Mouse (Mus musculus) fat pad, adult 2 months (tissue): Measurements from ENCODE around the gene Olfr1189.
"Not testable (repeated sequence)": the region's sequence is repeated elsewhere in the genome, so short reads cannot be mapped to it uniquely, and the experiment has no call there.

Source experiments
- DNase-seq: peaks from one replicate; pipeline ENCODE4 v3.0.0-alpha.2; 2011; ENCODE audit warnings: low read depth, low spot score; ENCODE audit errors: extremely low read depth

Gene Olfr1189

GRCm38 (mm10) chr2:88586154-88586553, at the start of gene Olfr1189:
Gene Olfr1189 (plus strand): TSS chr2:88586454.
- no peak for DNase-seq

GRCm38 (mm10) chr2:88556635-88557034, 29.6 kb upstream of the Olfr1189 start, which contains the start of gene Olfr1188:
Gene Olfr1188 (plus strand): TSS chr2:88556935.
- DNase-seq = no peak

GRCm38 (mm10) chr2:88572696-88573095, 13.6 kb upstream of the Olfr1189 start:
- DNase-seq = not testable (repeated sequence)

GRCm38 (mm10) chr2:88640242-88640641, 54.0 kb downstream of the Olfr1189 start, which contains the start of gene Olfr1191-ps1:
Gene Olfr1191-ps1 (plus strand): TSS chr2:88640542.
- DNase-seq = not testable (repeated sequence)
